Mouse (Mus musculus): Measurements from ENCODE around the gene Baz2b.

Baz2b gene

GRCm38 (mm10) chr2:60126831-60127230 is 82.8 kb downstream of the Baz2b start:
- DNase-seq = no peak

GRCm38 (mm10) chr2:60126292-60126691 is 83.3 kb downstream of the Baz2b start:
- no peak for DNase-seq

GRCm38 (mm10) chr2:60125049-60126004 is 84.3 kb downstream of the Baz2b start:
- DNase-seq = peak; percentile 68 to 71

- peak; percentile 71 to 79 for DNase-seq
Measured at GRCm38 (mm10) chr2:60124648-60125048, 85.0 kb downstream of the Baz2b start.

DNA sequence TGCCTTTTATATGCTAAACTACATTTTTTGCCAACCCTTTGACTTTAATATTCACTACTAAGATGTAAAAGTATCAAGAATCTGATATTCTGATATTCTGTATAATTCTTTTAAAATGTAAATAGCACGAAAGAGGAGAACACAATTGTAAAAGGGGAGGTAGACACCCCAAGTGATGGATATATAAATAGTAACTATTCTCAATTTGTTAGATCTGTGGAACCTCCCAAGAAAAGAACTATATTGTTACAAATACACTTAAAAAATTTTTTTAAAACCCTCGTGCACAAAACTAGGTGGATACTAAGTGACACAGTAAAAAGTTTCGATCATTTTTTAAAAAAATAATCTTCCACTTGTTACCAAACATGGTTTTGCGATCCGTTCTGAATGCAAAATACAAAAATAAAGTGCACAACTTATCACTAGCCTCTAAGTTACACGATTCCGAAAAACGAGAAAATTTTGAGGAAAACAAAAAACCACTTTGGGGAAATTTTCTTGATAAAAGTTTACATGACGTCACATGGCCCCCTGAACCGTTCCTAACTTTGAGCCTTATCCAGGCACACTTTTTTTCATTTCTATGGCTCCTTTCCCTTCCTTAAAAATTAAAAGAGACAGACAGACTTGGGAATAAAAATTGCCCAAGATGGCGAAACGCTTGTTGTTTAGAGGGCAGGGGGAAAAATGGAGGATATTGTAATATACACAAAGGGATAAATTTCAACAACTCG is 85.6 kb downstream of the Baz2b start:
- no peak for DNase-seq

DNA sequence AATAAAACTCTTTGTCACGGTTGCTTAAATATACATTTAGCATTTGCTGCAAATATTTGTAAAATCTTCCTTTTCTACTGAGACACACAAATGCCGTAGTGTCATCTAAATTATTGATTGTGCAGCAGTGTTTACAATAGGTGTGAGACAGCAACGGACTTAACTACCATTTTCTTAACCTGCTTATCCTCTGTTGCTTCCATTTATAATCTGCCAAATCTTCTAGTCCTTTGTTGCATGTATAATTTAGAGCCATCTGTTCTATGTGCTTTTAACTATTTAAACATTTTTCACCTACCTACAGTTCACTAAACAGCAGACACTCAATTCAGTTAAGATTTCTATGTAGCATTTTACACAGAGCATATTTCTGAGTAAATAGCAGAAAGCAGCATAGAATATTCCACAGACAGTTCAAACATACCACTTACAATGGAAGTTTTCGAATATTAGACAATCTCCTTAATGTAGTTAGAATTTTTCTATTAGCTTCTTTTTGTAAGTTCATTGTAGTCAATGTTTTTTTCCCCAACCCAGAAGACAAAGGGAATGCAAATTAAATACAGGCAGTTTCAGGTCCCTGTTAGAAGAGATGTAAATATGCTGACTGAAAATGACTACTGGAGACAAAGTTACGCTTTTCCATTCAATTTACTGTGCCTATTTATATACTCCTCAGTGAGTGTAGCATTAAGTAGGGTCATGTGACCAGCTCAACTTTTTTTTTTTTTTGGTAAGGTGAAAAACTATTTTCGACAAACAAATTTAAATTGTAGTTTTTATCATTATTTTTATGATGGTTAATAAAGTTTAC is 86.4 kb downstream of the Baz2b start:
- no peak for DNase-seq

DNA sequence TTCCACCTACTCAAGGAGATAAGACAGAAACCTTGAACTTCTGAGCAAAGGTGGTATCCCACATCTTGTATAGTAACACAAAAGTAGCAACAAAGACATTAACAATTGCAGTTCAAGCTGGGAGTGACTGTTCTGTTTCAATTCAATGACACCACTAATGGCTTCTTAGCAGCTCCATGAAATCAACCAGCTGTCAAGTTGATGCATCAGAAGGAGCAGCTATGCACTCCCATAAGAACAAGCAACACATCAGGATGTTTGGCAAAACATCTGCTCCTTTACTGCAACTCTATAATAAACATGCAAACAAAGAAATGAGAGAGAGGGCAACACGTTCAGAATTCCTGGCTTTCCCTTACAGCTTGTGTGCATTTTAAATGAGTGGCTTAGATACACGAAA is 87.5 kb downstream of the Baz2b start:
- DNase-seq = no peak

GRCm38 (mm10) chr2:60120681-60121080 is 89.0 kb downstream of the Baz2b start:
- DNase-seq = no peak

DNA sequence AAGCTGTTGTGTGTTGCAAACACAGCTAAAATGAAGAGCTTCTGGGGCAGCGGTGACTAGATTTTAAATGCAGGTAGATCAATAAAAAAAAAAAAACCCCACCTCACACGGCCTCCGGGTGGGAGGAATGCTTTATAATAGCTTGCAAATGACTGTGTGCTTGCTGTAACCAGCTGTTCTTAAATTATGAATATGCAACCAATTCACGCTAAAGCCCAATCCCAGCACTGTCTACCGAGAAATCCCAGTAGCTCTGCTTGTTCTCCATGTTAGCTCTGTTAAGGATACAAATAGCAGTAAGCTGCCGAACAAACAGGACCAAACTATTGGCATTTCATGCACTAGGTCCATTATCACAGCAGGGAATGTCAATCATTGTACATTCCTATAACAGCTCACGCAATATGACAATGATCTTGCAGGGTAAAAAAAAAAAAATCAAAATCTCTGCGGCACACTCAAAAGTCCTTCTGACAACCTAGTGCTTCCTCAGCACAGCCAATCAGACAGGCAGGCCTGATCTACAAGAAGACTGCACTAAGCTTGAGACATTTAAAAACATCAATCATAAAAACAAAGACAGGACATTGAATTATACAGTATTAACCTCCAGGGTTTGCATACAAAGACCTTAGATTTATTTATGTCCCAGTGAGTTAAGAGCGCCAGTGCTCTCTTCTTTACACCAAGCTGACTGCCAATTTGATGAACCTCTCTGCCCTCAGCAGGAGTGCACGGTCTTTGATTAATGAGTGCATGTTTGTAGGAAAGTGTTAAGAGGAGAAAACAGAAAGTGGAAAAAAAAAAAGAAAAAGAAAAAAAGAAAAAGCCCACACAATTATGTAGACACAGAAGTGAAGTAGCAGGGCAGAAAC is 90.7 kb downstream of the Baz2b start:
- DNase-seq = no peak

DNA sequence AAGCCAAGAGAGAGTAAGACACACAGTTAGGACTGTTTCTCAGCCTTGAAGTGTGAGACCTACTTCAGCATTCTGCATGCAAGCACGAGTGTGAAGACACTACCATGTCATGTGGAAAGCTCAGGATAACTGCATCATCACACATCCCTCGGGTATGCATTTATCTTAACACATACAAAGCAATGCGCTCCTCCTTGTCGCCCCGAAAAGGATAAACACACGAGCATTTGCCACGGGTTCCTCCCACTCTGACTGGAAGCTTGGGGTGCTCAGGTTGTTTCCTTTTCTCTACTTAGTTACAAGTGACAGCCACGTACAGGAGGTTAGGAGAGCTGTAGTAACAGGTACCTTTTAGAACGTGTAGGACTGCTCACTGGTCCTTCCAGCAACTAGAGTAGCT is 91.8 kb downstream of the Baz2b start:
- DNase-seq = no peak

DNA sequence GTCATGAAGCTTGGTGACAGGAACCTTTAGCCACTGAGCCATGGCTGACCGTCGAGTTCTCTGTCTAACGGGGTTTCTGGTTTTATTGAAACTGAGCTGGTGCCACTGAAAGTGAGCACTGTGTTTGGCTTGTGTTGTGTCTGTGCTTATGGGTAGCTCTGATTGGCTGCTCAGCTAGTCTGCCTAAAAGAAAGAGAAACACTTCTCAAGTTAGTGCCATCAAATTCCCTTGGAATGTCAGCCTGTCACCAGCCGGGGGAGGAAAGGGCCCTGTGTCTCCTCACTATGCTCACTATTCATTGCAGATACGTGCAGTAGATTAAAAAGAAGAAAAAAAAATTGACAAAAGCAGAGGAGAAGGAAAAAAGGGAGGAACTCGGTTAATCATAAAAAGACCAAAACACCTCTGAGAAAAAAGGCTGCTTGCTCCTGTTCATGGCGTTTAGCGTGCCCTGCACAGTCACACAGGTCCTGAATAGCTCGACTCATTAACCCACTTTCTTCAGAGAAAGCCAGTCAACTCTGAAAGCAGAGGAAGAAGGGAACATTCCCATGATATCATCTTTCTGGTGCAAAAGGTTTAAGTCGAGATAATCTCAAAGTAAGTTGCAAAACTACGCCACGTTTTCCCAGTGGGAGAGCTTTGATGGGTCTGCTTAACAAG is 93.6 kb downstream of the Baz2b start:
- DNase-seq = no peak

- no peak for DNase-seq
Measured at GRCm38 (mm10) chr2:60114901-60115300, 94.7 kb downstream of the Baz2b start.

- no peak for DNase-seq
Measured at GRCm38 (mm10) chr2:60113661-60114560, 95.7 kb downstream of the Baz2b start.

DNA sequence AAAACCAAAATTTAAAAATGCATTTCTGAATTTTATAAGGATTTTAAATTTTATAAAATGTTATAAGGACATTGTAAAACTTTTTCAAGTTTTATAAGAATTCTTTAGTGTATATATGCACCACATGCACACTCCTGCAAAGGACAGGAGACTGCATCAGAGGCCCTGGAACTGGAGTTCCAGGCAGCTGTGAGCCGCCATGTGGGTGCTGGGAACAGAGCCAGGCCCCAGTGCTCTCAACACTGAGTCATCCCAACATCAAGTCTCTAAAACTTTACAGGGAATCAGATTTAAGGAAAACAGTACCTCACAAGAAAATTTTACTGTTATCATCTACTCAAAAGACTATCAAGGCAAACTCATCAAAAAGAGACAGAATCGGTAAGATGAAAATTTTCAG is 97.5 kb downstream of the Baz2b start:
- DNase-seq = no peak

GRCm38 (mm10) chr2:60109001-60109400 is 100.6 kb downstream of the Baz2b start:
- no peak for DNase-seq

DNA sequence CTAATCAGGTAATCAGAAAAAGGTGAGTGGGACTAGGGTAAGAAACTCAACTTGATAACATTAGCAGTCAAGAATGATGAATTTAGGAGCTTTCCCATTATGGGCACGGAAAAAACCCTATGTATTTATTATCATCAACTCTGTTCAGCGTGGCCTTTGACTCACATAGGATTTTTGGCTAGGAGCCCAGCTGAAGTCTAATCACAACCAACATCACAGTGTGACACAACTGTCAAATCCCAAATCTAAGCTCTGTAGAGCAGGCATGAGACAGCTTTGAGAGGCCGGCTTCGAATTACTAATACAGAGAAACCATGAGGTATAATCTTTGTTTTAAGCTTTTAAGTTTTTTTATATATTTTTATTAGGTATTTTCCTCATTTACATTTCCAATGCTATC is 113.0 kb downstream of the Baz2b start:
- no peak for DNase-seq

- no peak for DNase-seq
Measured at GRCm38 (mm10) chr2:60090280-60090679, 119.4 kb downstream of the Baz2b start.

- no peak for DNase-seq
Measured at GRCm38 (mm10) chr2:60089528-60090247, 120.0 kb downstream of the Baz2b start.

DNA sequence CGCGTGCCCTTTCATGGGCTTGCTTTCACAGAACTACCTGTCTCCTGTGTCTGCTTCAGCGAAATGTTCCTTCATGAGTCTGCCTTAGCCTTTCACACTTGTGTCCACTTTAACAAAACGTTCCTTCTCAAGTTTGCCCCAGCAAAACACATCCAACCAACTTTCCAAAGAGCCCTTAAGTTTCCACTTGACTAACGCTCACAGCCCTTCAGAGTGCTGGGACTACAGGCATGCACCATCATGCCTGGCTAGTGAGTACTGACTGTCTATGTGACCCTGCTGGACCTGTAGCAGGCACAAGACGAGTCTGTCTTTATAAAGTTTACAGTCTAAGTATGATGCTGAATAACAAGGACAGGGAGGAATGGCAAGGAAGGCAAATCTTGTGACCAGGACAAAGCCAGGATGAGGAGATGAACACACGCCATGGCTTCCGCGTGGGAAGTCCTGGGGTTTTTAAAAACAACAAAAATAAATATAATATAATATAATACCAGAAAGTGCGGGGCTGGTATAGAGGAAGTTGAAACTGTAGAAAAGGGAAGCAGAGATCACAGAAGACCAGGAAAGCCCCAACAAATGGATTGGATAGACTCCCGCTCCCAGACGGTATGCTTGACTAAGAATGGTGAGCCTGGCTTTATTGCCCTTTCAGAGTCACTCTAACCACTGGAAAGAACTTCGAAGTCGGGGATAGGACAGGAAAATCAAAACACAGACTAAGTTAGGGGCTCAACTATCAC is 120.7 kb downstream of the Baz2b start:
- DNase-seq = peak; percentile 37 to 52

Measured in lung, postnatal 4 days (tissue).